Mouse (Mus musculus) spleen, postnatal 14 days (tissue): ENCODE data around the gene Ispd.

Experiments
- DNase-seq, 2 experiments: peaks; one replicate each; pipeline ENCODE4 v3.0.0; 2021 to 2022; ENCODE audit warnings: low spot score in 2 of 2

Gene Ispd

GRCm38 (mm10) chr12:36713866-36714662 is 332.8 kb downstream of the Ispd start:
- no peak for DNase-seq

GRCm38 (mm10) chr12:36717526-36717925 is 336.3 kb downstream of the Ispd start:
- no peak for DNase-seq

- DNase-seq, result no peak
These were observed 337.2 kb downstream of the Ispd start for GRCm38 (mm10) chr12:36718417-36718816.

- DNase-seq, result no peak
These were observed 337.8 kb downstream of the Ispd start for GRCm38 (mm10) chr12:36719074-36719473.

- DNase-seq, result no peak
These were observed 339.5 kb downstream of the Ispd start for GRCm38 (mm10) chr12:36720779-36721178.

GRCm38 (mm10) chr12:36721223-36721622 is 340.0 kb downstream of the Ispd start:
- no peak for DNase-seq

- DNase-seq, result no peak
These were observed 341.5 kb downstream of the Ispd start for GRCm38 (mm10) chr12:36722754-36723153.

- DNase-seq, result no peak
These were observed 342.1 kb downstream of the Ispd start for GRCm38 (mm10) chr12:36723302-36723701.

GRCm38 (mm10) chr12:36724297-36724696 is 343.0 kb downstream of the Ispd start:
- no peak for DNase-seq

- no peak for DNase-seq
These were observed 344.0 kb downstream of the Ispd start for GRCm38 (mm10) chr12:36725250-36725649.

- no peak for DNase-seq
These were observed 344.8 kb downstream of the Ispd start for GRCm38 (mm10) chr12:36726026-36726425.

- DNase-seq, result no peak
These were observed 352.6 kb downstream of the Ispd start for GRCm38 (mm10) chr12:36733673-36734371.
